ENCODE assay signal across 15 mouse cellular contexts in genomic region chr7:75554065-75554464, GRCm38 (mm10).
A peak's percentile ranks its signal among the peaks of the same experiment; 100 is the strongest.
DNase-seq lines count a peak whose midpoint lies in the region; ATAC-seq and TF ChIP-seq lines count a peak whose summit lies in the region.
"Had no signal": no experiment of that assay in that cellular context is flagged by ENCODE, and none has a peak within 500 bp of the region (broad histone marks: within the 10 kb centered on the region; RNA-seq: fewer than 3 reads in every experiment).

No protein-coding gene starts in this region.

- no peak; the same call in 1 of the 2 replicates for ATAC-seq in heart, embryonic 16.5 days (replicated peaks; ENCODE audit: extremely low read depth, insufficient read depth, low FRiP score)
- peak; percentile 79 for ATAC-seq in lung, embryonic 15.5 days (ENCODE audit: borderline replicate concordance, extremely low read depth, low FRiP score, low TSS enrichment)
- ATAC-seq: CD4-positive, CD25-positive, alpha-beta regulatory T cell, adult 4 months; forebrain, postnatal 0 days had no signal

- no peak for TF ChIP-seq CTCF in lung, adult 2 months (IDR thresholded peaks at IDR 0.05; ENCODE audit: insufficient read depth, low read length)

- no peak for TF ChIP-seq POLR2A in lung, adult 2 months (IDR thresholded peaks at IDR 0.05; ENCODE audit: borderline replicate concordance, extremely low read depth, low read depth, low read length)

- no peaks in the 10 kb centered on the region for H3K27me3 ChIP-seq in heart, embryonic 16.5 days (ENCODE audit: control insufficient read depth, insufficient read depth, low read length)
- no peaks in the 10 kb centered on the region for H3K27me3 ChIP-seq in lung, embryonic 15.5 days
- H3K27me3 ChIP-seq: hindbrain, embryonic 13.5 days had no signal

- no peak overlapping the region for H3K4me3 ChIP-seq in heart, embryonic 16.5 days (ENCODE audit: low read length)
- no peak overlapping the region for H3K4me3 ChIP-seq in lung, embryonic 15.5 days
- no peak overlapping the region for H3K4me3 ChIP-seq in lung, adult 2 months (replicated peaks; ENCODE audit: extremely low read depth, low read depth, low read length)
- H3K4me3 ChIP-seq: hindbrain, embryonic 13.5 days had no signal

- H3K9me3 ChIP-seq in heart, embryonic 16.5 days (replicated peaks; ENCODE audit: control insufficient read depth, low read length), result no peaks in the 10 kb centered on the region
- no peaks in the 10 kb centered on the region for H3K9me3 ChIP-seq in lung, embryonic 15.5 days
- H3K9me3 ChIP-seq: hindbrain, embryonic 13.5 days had no signal

- DNase-seq in heart, postnatal 4 days, result no peak
- DNase-seq in lung, adult 2 months, result no peak
- DNase-seq in lung, postnatal 14 days, result peak; percentile 38
- DNase-seq in cerebellum, adult 18-20 months, result no peak
- DNase-seq in cerebellum, adult 9-10 months, result no peak
- DNase-seq: cerebellum, adult 2 months; embryo, embryonic 11 days; forebrain, postnatal 0 days; gastrocnemius, postnatal 14 days; kidney, adult 8-10 months had no signal

- H3K36me3 ChIP-seq in heart, embryonic 16.5 days (ENCODE audit: control insufficient read depth, insufficient read depth), result no peaks in the 10 kb centered on the region
- no peaks in the 10 kb centered on the region for H3K36me3 ChIP-seq in lung, embryonic 15.5 days
- H3K36me3 ChIP-seq: hindbrain, embryonic 13.5 days had no signal

- no peak overlapping the region for H3K9ac ChIP-seq in heart, embryonic 16.5 days (ENCODE audit: low read length)
- H3K9ac ChIP-seq in lung, embryonic 15.5 days, result no peak overlapping the region
- H3K9ac ChIP-seq: forebrain, postnatal 0 days; hindbrain, embryonic 13.5 days; liver, embryonic 14.5 days had no signal

- H3K4me1 ChIP-seq in heart, embryonic 16.5 days (ENCODE audit: control insufficient read depth, insufficient read depth, low read length), result peaks cover 46% of the 10 kb centered on the region
- H3K4me1 ChIP-seq in lung, embryonic 15.5 days, result peaks cover 62% of the 10 kb centered on the region
- H3K4me1 ChIP-seq in lung, adult 2 months (ENCODE audit: control insufficient read depth, insufficient read depth, low read length), result peaks cover 6% of the 10 kb centered on the region

- H3K4me2 ChIP-seq in heart, embryonic 16.5 days (ENCODE audit: low read depth, low read length), result no peak overlapping the region
- no peak overlapping the region for H3K4me2 ChIP-seq in lung, embryonic 15.5 days
- H3K4me2 ChIP-seq: hindbrain, embryonic 13.5 days had no signal

- peak overlapping the region; percentile 14 for H3K27ac ChIP-seq in heart, embryonic 16.5 days (ENCODE audit: low read length)
- peak overlapping the region; percentile 66 for H3K27ac ChIP-seq in lung, embryonic 15.5 days
- H3K27ac ChIP-seq: hindbrain, embryonic 13.5 days; liver, embryonic 14.5 days had no signal
